ENCODE assay signal across 8 mouse cellular contexts in genomic region chr4:101496534-101497237, GRCm38 (mm10). TPM values are rescaled to one million over a fixed set of nuclear protein-coding genes. Genes with fewer than 3 reads are reported as not detected.
DNase-seq lines count a peak whose midpoint lies in the region; ATAC-seq and TF ChIP-seq lines count a peak whose summit lies in the region.

Gene Dnajc6 (plus strand): TSS chr4:101496648.

- H3K4me2 ChIP-seq in forebrain, embryonic 12.5 days, result peak within 1 kb of the TSS; percentile 97
- H3K4me2 ChIP-seq in neural tube, embryonic 13.5 days, result peak within 1 kb of the TSS; percentile 97

- H3K4me1 ChIP-seq in forebrain, embryonic 12.5 days, result peaks cover 17% of the 10 kb centered on the region
- H3K4me1 ChIP-seq in neural tube, embryonic 13.5 days (replicated peaks), result peaks cover 20% of the 10 kb centered on the region

- ATAC-seq in forebrain, embryonic 12.5 days (ENCODE audit: low FRiP score), result peak; percentile 76
- peak; percentile 67 for ATAC-seq in neural tube, embryonic 13.5 days (ENCODE audit: low read depth)

- H3K27ac ChIP-seq in left cerebral cortex, adult 2 months, result peak within 1 kb of the TSS; percentile 21; the same call in 1 of the 2 replicates
- H3K27ac ChIP-seq in forebrain, embryonic 12.5 days, result no peak within 1 kb of the TSS
- no peak within 1 kb of the TSS for H3K27ac ChIP-seq in neural tube, embryonic 13.5 days (replicated peaks)

- H3K9ac ChIP-seq in forebrain, embryonic 12.5 days, result peak within 1 kb of the TSS; percentile 62
- peak within 1 kb of the TSS; percentile 74 for H3K9ac ChIP-seq in neural tube, embryonic 13.5 days

- intact Hi-C loops in left cerebral cortex, adult 2 months (cut with DNase I), result no loop called here

- no peak for TF ChIP-seq CTCF in left cerebral cortex, adult 2 months (IDR thresholded peaks at IDR 0.05)

- peaks cover 55% of the 10 kb centered on the region for H3K27me3 ChIP-seq in forebrain, embryonic 12.5 days
- H3K27me3 ChIP-seq in neural tube, embryonic 13.5 days, result peaks cover 35% of the 10 kb centered on the region

- H3K9me3 ChIP-seq in forebrain, embryonic 12.5 days, result no peaks in the 10 kb centered on the region
- H3K9me3 ChIP-seq in neural tube, embryonic 13.5 days, result no peaks in the 10 kb centered on the region

- WGBS in forebrain, embryonic 12.5 days, result under 1% methylated on average over 56 of the region's 57 CpGs
- under 1% methylated on average over 57 of the region's 57 CpGs for WGBS in neural tube, embryonic 13.5 days

- peak within 1 kb of the TSS; percentile 74 for H3K4me3 ChIP-seq in left cerebral cortex, adult 2 months
- peak within 1 kb of the TSS; percentile 69 for H3K4me3 ChIP-seq in forebrain, embryonic 12.5 days (replicated peaks)
- peak within 1 kb of the TSS; percentile 63 for H3K4me3 ChIP-seq in neural tube, embryonic 13.5 days

- H3K36me3 ChIP-seq in forebrain, embryonic 12.5 days (replicated peaks), result no peaks in the 10 kb centered on the region
- no peaks in the 10 kb centered on the region for H3K36me3 ChIP-seq in neural tube, embryonic 13.5 days

- DNase-seq in left cerebral cortex, adult 2 months (ENCODE audit: extremely low spot score in 1 of 2, low spot score in 2 of 2), result peak; percentile 39 to 44
- no peak for DNase-seq in left cerebral cortex, adult 11 months (ENCODE audit: low spot score)
- DNase-seq in adrenal gland, postnatal 25 days, result peak; percentile 49
- peak; percentile 22 for DNase-seq in induced T-regulatory cell, adult 2 months (ENCODE audit: low read depth)
- peak; percentile 4 for DNase-seq in liver
- DNase-seq in urinary bladder, postnatal 4 days (ENCODE audit: low spot score in 2 of 2), result no peak

RNA-seq across cellular contexts. Expression of gene Dnajc6, which starts in this region (rescaled TPM):
- 100 to 1,000 TPM; 291 to 320 TPM for total RNA-seq in left cerebral cortex, adult 2 months (2021)
- 3.0 and 4.6 TPM in 2 replicates for total RNA-seq in adrenal gland, postnatal 25 days (2021)
- polyA plus RNA-seq in forebrain, embryonic 12.5 days (2016; fragmentation: Nextera tagmentation; extraction: Ambion mirVana), result 8.7 and 11.0 TPM in 2 replicates
- polyA plus RNA-seq in neural tube, embryonic 13.5 days (2015; fragmentation: Nextera tagmentation; extraction: Ambion mirVana), result 34.1 and 34.2 TPM in 2 replicates

Comparison
In these comparisons a context has a peak if more than half of its experiments do, and no peak if none do; other contexts are left out.
1. RNA of gene Dnajc6 (total RNA-seq): 291 to 320 TPM in left cerebral cortex, adult 2 months; 3.0 to 4.6 TPM in adrenal gland, postnatal 25 days; every median in the first group is over 10 times any median in the second.
2. DNase-seq: peak in left cerebral cortex, adult 2 months (2 of 2), adrenal gland, postnatal 25 days (single experiment), induced T-regulatory cell, adult 2 months (single experiment) and liver (single experiment); none in left cerebral cortex, adult 11 months (single experiment) and urinary bladder, postnatal 4 days (0 of 2).
3. Peak in every context shown above with its lines, with median percentiles within 50 percentile points of each other: H3K4me3 ChIP-seq.